Mouse (Mus musculus) embryo, embryonic 11.5 days (tissue): ENCODE measurements at regions not wholly inside any gene's neighbourhood (a gene's known extent, or its start where the extent isn't known, plus 50 kb on each side); places are given as distances from the start of the nearest gene placed in this dataset.
"Not testable (repeated sequence)": the region's sequence is repeated elsewhere in the genome, so short reads cannot be mapped to it uniquely, and the experiment has no call there.

Experiments
- DNase-seq: peaks from one replicate; pipeline ENCODE4 v3.0.0-alpha.2; 2012; ENCODE audit warnings: low read depth, low spot score

GRCm38 (mm10) chr14:46596696-46597359 lies 163.5 kb upstream of the Cdkn3 start:
- DNase-seq = no peak

GRCm38 (mm10) chr14:46594151-46594550 lies 166.2 kb upstream of the Cdkn3 start:
- no peak for DNase-seq

GRCm38 (mm10) chr14:46591753-46592359 lies 168.5 kb upstream of the Cdkn3 start:
- no peak for DNase-seq

GRCm38 (mm10) chr14:46591211-46591610 lies 169.1 kb upstream of the Cdkn3 start:
- DNase-seq = no peak

GRCm38 (mm10) chr14:46586093-46586492 lies 174.2 kb upstream of the Cdkn3 start:
- DNase-seq = no peak

GRCm38 (mm10) chr14:46578051-46579000 lies 182.0 kb upstream of the Cdkn3 start:
- DNase-seq = no peak

- no peak for DNase-seq
These were observed 184.5 kb upstream of the Cdkn3 start for GRCm38 (mm10) chr14:46575889-46576288.

- DNase-seq = no peak
These were observed 184.9 kb upstream of the Cdkn3 start for GRCm38 (mm10) chr14:46575414-46575813.

GRCm38 (mm10) chr14:46573401-46573800 lies 182.9 kb upstream of the Bmp4 start:
- DNase-seq = no peak

GRCm38 (mm10) chr14:46572972-46573371 lies 182.5 kb upstream of the Bmp4 start:
- DNase-seq = not testable (repeated sequence)

- no peak for DNase-seq
These were observed 181.4 kb upstream of the Bmp4 start for GRCm38 (mm10) chr14:46571841-46572240.

- no peak for DNase-seq
These were observed 178.8 kb upstream of the Bmp4 start for GRCm38 (mm10) chr14:46569273-46569672.

GRCm38 (mm10) chr14:46567411-46567780 lies 176.9 kb upstream of the Bmp4 start:
- no peak for DNase-seq

GRCm38 (mm10) chr14:46566681-46567410 lies 176.4 kb upstream of the Bmp4 start:
- no peak for DNase-seq

- DNase-seq = no peak
These were observed 174.5 kb upstream of the Bmp4 start for GRCm38 (mm10) chr14:46564998-46565397.

GRCm38 (mm10) chr14:46562016-46562415 lies 171.5 kb upstream of the Bmp4 start:
- DNase-seq = no peak

GRCm38 (mm10) chr14:46553239-46553638 lies 162.8 kb upstream of the Bmp4 start:
- no peak for DNase-seq

GRCm38 (mm10) chr14:46546146-46546545 lies 155.7 kb upstream of the Bmp4 start:
- DNase-seq = peak; percentile 17

GRCm38 (mm10) chr14:46539466-46540187 lies 149.2 kb upstream of the Bmp4 start:
- DNase-seq = peak; percentile 11

GRCm38 (mm10) chr14:46536002-46536762 lies 145.7 kb upstream of the Bmp4 start:
- DNase-seq = no peak
